Mouse (Mus musculus): ENCODE measurements around the gene Fbxl3. TPM values are rescaled to one million over a fixed set of nuclear protein-coding genes. Genes with fewer than 3 reads are reported as not detected.

Fbxl3 gene
- 84.7 and 98.3 TPM in 2 replicates for polyA plus RNA-seq (2012; rRNA removed)
- 39.2 and 39.3 TPM in 2 replicates for polyA plus RNA-seq (2014; fragmentation: Nextera tagmentation; extraction: Ambion mirVana)

GRCm38 (mm10) chr14:103099238-103099933 lies at the start of gene Fbxl3:
Gene Fbxl3 (minus strand): TSS chr14:103099566.
- under 1% methylated on average over 74 of the region's 88 CpGs for WGBS
- TF ChIP-seq POLR2A (IDR thresholded peaks at IDR 0.05; ENCODE audit: borderline replicate concordance, extremely low read depth, insufficient read depth, insufficient read length): 0 out of 2 replicates have a peak, but pooled peaks have one; percentile 50
- Histone ChIP-seq H3K4me1 (ENCODE audit: control insufficient read depth, insufficient read depth, low read length) (peaks cover 8% of the 10 kb centered on the region; the same call in 1 of the 2 replicates), H3K27ac (replicated peaks; ENCODE audit: low read depth, low read length) (peak within 1 kb of the TSS; percentile 99), H3K4me3 (replicated peaks; ENCODE audit: low read length) (peak within 1 kb of the TSS; percentile 95), H3K36me3 (ENCODE audit: control insufficient read depth, insufficient read depth, low read length) (0 out of 2 replicates have a peak, but pooled peaks cover 5% of the 10 kb centered on the region), H3K27me3 (ENCODE audit: control insufficient read depth, insufficient read depth, low read length) (no peaks in the 10 kb centered on the region), H3K9ac (ENCODE audit: low read depth, low read length, severe bottlenecking) (peak within 1 kb of the TSS; percentile 100), H3K4me2 (replicated peaks; ENCODE audit: low read depth, low read length, severe bottlenecking) (peak within 1 kb of the TSS; percentile 72), H3K9me3 (ENCODE audit: control insufficient read depth, low read length) (no peaks in the 10 kb centered on the region)
- ATAC-seq (ENCODE audit: low FRiP score, low read depth): peak; percentile 90
- DNase-seq (ENCODE audit: low spot score): peak; percentile 90

- no peak overlapping the region for H3K4me3 ChIP-seq (replicated peaks; ENCODE audit: low read length)
- no peak for TF ChIP-seq POLR2A (IDR thresholded peaks at IDR 0.05; ENCODE audit: borderline replicate concordance, extremely low read depth, insufficient read depth, insufficient read length)
- no peak overlapping the region for H3K9ac ChIP-seq (ENCODE audit: low read depth, low read length, severe bottlenecking)
- no peaks in the 10 kb centered on the region for H3K4me1 ChIP-seq (ENCODE audit: control insufficient read depth, insufficient read depth, low read length)
- ATAC-seq (ENCODE audit: low FRiP score, low read depth) (no peak), DNase-seq (ENCODE audit: low spot score) (no peak)
- no peak overlapping the region for H3K27ac ChIP-seq (replicated peaks; ENCODE audit: low read depth, low read length)
- no peak overlapping the region for H3K4me2 ChIP-seq (replicated peaks; ENCODE audit: low read depth, low read length, severe bottlenecking)
- H3K27me3 ChIP-seq (ENCODE audit: control insufficient read depth, insufficient read depth, low read length): no peaks in the 10 kb centered on the region
- peaks cover 64% of the 10 kb centered on the region for H3K36me3 ChIP-seq (ENCODE audit: control insufficient read depth, insufficient read depth, low read length)
- no peaks in the 10 kb centered on the region for H3K9me3 ChIP-seq (ENCODE audit: control insufficient read depth, low read length)
- WGBS: 82% methylated on average over 2 of the region's 2 CpGs
Measured at GRCm38 (mm10) chr14:103131991-103132390, 32.6 kb upstream of the Fbxl3 start.

GRCm38 (mm10) chr14:103125756-103126155 lies 26.4 kb upstream of the Fbxl3 start:
- Histone ChIP-seq H3K36me3 (ENCODE audit: control insufficient read depth, insufficient read depth, low read length) (peaks cover 75% of the 10 kb centered on the region), H3K4me3 (replicated peaks; ENCODE audit: low read length) (no peak overlapping the region), H3K27ac (replicated peaks; ENCODE audit: low read depth, low read length) (no peak overlapping the region), H3K27me3 (ENCODE audit: control insufficient read depth, insufficient read depth, low read length) (no peaks in the 10 kb centered on the region), H3K9me3 (ENCODE audit: control insufficient read depth, low read length) (no peaks in the 10 kb centered on the region), H3K4me2 (replicated peaks; ENCODE audit: low read depth, low read length, severe bottlenecking) (no peak overlapping the region), H3K9ac (ENCODE audit: low read depth, low read length, severe bottlenecking) (no peak overlapping the region), H3K4me1 (ENCODE audit: control insufficient read depth, insufficient read depth, low read length) (no peaks in the 10 kb centered on the region)
- no peak for TF ChIP-seq POLR2A (IDR thresholded peaks at IDR 0.05; ENCODE audit: borderline replicate concordance, extremely low read depth, insufficient read depth, insufficient read length)
- no peak for ATAC-seq (ENCODE audit: low FRiP score, low read depth)
- no peak for DNase-seq (ENCODE audit: low spot score)
- WGBS: 84% methylated on average over 6 of the region's 6 CpGs

- no peak overlapping the region for H3K4me3 ChIP-seq (replicated peaks; ENCODE audit: low read length)
- 98% methylated on average over 3 of the region's 3 CpGs for WGBS
- no peak for ATAC-seq (ENCODE audit: low FRiP score, low read depth)
- peaks cover 67% of the 10 kb centered on the region for H3K36me3 ChIP-seq (ENCODE audit: control insufficient read depth, insufficient read depth, low read length)
- no peak overlapping the region for H3K27ac ChIP-seq (replicated peaks; ENCODE audit: low read depth, low read length)
- no peaks in the 10 kb centered on the region for H3K4me1 ChIP-seq (ENCODE audit: control insufficient read depth, insufficient read depth, low read length)
- H3K9me3 ChIP-seq (ENCODE audit: control insufficient read depth, low read length): no peaks in the 10 kb centered on the region
- no peak for DNase-seq (ENCODE audit: low spot score)
- H3K4me2 ChIP-seq (replicated peaks; ENCODE audit: low read depth, low read length, severe bottlenecking): no peak overlapping the region
- no peak for TF ChIP-seq POLR2A (IDR thresholded peaks at IDR 0.05; ENCODE audit: borderline replicate concordance, extremely low read depth, insufficient read depth, insufficient read length)
- H3K27me3 ChIP-seq (ENCODE audit: control insufficient read depth, insufficient read depth, low read length): no peaks in the 10 kb centered on the region
- no peak overlapping the region for H3K9ac ChIP-seq (ENCODE audit: low read depth, low read length, severe bottlenecking)
Measured at GRCm38 (mm10) chr14:103114994-103115670, 15.8 kb upstream of the Fbxl3 start.

GRCm38 (mm10) chr14:103112606-103113363 lies 13.4 kb upstream of the Fbxl3 start:
- H3K27ac ChIP-seq (replicated peaks; ENCODE audit: low read depth, low read length): no peak overlapping the region
- H3K36me3 ChIP-seq (ENCODE audit: control insufficient read depth, insufficient read depth, low read length): peaks cover 50% of the 10 kb centered on the region
- no peak overlapping the region for H3K9ac ChIP-seq (ENCODE audit: low read depth, low read length, severe bottlenecking)
- H3K4me2 ChIP-seq (replicated peaks; ENCODE audit: low read depth, low read length, severe bottlenecking): no peak overlapping the region
- TF ChIP-seq POLR2A (IDR thresholded peaks at IDR 0.05; ENCODE audit: borderline replicate concordance, extremely low read depth, insufficient read depth, insufficient read length): no peak
- no peaks in the 10 kb centered on the region for H3K9me3 ChIP-seq (ENCODE audit: control insufficient read depth, low read length)
- no peak overlapping the region for H3K4me3 ChIP-seq (replicated peaks; ENCODE audit: low read length)
- DNase-seq (ENCODE audit: low spot score) (no peak), ATAC-seq (ENCODE audit: low FRiP score, low read depth) (no peak)
- 84% methylated on average over 3 of the region's 3 CpGs for whole genome bisulfite sequencing
- no peaks in the 10 kb centered on the region for H3K4me1 ChIP-seq (ENCODE audit: control insufficient read depth, insufficient read depth, low read length)
- H3K27me3 ChIP-seq (ENCODE audit: control insufficient read depth, insufficient read depth, low read length): no peaks in the 10 kb centered on the region
